Mouse (Mus musculus) heart, embryonic 14.5 days (tissue): ENCODE data around the gene Gm10024. TPM values are rescaled to one million over a fixed set of nuclear protein-coding genes. Genes with fewer than 3 reads are reported as not detected.
"Not testable (repeated sequence)": the region's sequence is repeated elsewhere in the genome, so short reads cannot be mapped to it uniquely, and the experiment has no call there.

Experiments used
- ATAC-seq: fragments of 200-750 bp; cut with Nextera tagmentation; 2 replicates; pipeline ENCODE4 v1.8.0; 2017; ENCODE audit warnings: low read depth, moderate TSS enrichment; ENCODE audit not compliant: insufficient number of reproducible peaks, insufficient read depth, low FRiP score
- H3K27ac ChIP-seq, 2 experiments: fragments of 200-500 bp in 1 of 2; fragments of 300-500 bp in 1 of 2; sonication (generic) in 1 of 2; replicated peaks in 1 of 2; 2 replicates each; pipeline ENCODE4 v1.5.1; 2012 to 2014; ENCODE audit warnings: low read depth in 2 of 2, low read length in 2 of 2, control low read depth in 1 of 2, mild to moderate bottlenecking in 1 of 2, mixed read lengths in 1 of 2; ENCODE audit not compliant: control insufficient read depth in 1 of 2, insufficient read depth in 1 of 2
- H3K27me3 ChIP-seq: fragments of 300-500 bp; sonication (generic); 2 replicates; pipeline ENCODE4 v1.6.1; 2014; ENCODE audit warnings: mild to moderate bottlenecking, low read length, control low read depth; ENCODE audit not compliant: control insufficient read depth, insufficient read depth
- H3K36me3 ChIP-seq: fragments of 300-500 bp; sonication (generic); 2 replicates; pipeline ENCODE4 v1.6.1; 2014; ENCODE audit warnings: mild to moderate bottlenecking, control low read depth, low read length, mixed read lengths; ENCODE audit not compliant: control insufficient read depth, insufficient read depth
- H3K4me1 ChIP-seq, 2 experiments: fragments of 200-500 bp in 1 of 2; fragments of 300-500 bp in 1 of 2; sonication (generic) in 1 of 2; 2 replicates each; pipeline ENCODE4 v1.6.1; 2012 to 2014; ENCODE audit warnings: low read length in 2 of 2, control low read depth in 1 of 2, mixed read lengths in 1 of 2; ENCODE audit not compliant: control insufficient read depth in 2 of 2, insufficient read depth in 2 of 2
- H3K4me2 ChIP-seq: fragments of 300-500 bp; sonication (generic); 2 replicates; pipeline ENCODE4 v1.6.1; 2014; ENCODE audit warnings: mild to moderate bottlenecking, low read length
- H3K4me3 ChIP-seq, 2 experiments: fragments of 200-500 bp in 1 of 2; fragments of 300-500 bp in 1 of 2; sonication (generic) in 1 of 2; 2 replicates each; pipeline ENCODE4 v1.5.1; 2012 to 2014; ENCODE audit warnings: low read length in 2 of 2, mild to moderate bottlenecking in 2 of 2, control low read depth in 1 of 2, low read depth in 1 of 2, moderate library complexity in 1 of 2; ENCODE audit not compliant: control insufficient read depth in 1 of 2, insufficient read depth in 1 of 2
- H3K9ac ChIP-seq: fragments of 300-500 bp; sonication (generic); 2 replicates; pipeline ENCODE4 v1.6.1; 2014; ENCODE audit warnings: mild to moderate bottlenecking, low read length
- H3K9me3 ChIP-seq: fragments of 300-500 bp; sonication (generic); 2 replicates; pipeline ENCODE4 v1.6.1; 2016; ENCODE audit warnings: low read length, control low read depth; ENCODE audit not compliant: control insufficient read depth
- WGBS: fragments of 180-500 bp; shearing (Covaris S2); extraction: QIAGEN DNeasy Blood & Tissue Kit; methylation state at CpG from one replicate; pipeline ENCODE4 v1.1.7; 2014; 5-methylcytosine and 5-hydroxymethylcytosine counted together
- polyA plus RNA-seq: library from polyadenylated mRNA; unstranded; fragments of >200 nt; fragmentation: Nextera tagmentation; extraction: Ambion mirVana; gene quantifications from 2 replicates; pipeline ENCODE4 v1.2.1, GENCODE M21; 2014

Gene Gm10024
- polyA plus RNA-seq = not detected in 2 replicates

DNA sequence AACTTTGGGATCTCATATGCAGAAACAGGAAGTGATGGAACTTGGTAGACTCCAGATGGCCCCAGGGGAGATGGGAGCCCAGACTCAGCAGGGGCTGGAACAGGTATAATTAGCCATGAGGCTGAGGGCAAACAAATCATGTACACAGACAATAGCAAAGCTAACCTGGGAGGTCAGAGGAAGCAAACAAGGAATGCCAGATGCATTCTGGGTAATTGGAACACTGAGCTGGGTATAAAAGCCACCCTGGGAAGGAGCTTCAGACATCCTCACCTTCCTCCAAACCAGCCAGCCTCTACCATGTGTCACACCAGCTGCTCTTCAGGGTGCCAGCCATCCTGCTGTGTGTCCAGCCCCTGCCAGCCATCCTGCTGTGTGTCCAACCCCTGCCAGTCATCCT lies at the start of gene Gm10024:
Gene Gm10024 (plus strand): TSS at position 301 of the 400 bp plus-strand sequence.
- H3K9ac ChIP-seq, H3K9me3 ChIP-seq, H3K27me3 ChIP-seq, H3K4me3 ChIP-seq, ATAC-seq, H3K4me2 ChIP-seq, H3K4me1 ChIP-seq, H3K27ac ChIP-seq, H3K36me3 ChIP-seq: not testable (repeated sequence)

DNA sequence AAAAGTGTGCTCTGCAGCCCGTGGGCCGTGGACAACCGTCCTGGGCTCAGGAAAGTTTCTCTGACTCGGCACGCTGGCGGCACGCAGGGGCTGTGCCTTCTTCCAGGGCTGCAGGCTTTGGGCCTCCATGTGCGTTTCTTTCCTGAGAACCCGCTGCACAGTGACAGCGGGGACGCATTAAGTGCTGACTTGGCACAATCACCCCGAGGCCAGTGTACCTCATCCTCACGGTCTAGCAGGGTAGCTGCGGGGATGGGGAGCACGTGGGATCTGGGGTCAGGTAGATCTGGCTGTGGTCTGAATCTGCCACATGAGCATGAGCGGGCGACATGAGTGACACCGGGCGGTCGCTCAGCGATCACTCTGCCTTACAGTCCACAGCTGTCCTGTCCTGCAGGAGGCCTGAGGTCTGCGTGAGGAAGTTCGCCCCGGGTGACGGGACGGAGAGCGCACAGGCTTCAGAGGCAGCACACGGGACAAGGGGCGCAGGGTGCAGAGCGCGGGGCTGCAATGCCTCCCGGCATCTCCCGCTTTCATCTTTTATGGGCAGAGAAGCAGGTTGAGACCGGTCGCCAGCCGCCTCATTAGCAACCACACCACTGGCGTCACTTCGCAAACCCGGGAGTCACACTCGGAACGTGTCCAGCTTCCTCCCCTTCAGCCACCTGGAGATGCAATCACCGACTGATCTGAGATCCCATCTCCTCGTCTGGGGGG lies 47.1 kb upstream of the Gm10024 start:
- H3K4me1 ChIP-seq = no peaks in the 10 kb centered on the region
- no peak overlapping the region for H3K4me3 ChIP-seq
- H3K4me2 ChIP-seq = peak overlapping the region; percentile 41
- no peak overlapping the region for H3K27ac ChIP-seq
- 0 out of 2 replicates have a peak, but pooled peaks cover 6% of the 10 kb centered on the region for H3K27me3 ChIP-seq
- ATAC-seq = no peak
- no peaks in the 10 kb centered on the region for H3K36me3 ChIP-seq
- no peaks in the 10 kb centered on the region for H3K9me3 ChIP-seq
- H3K9ac ChIP-seq = no peak overlapping the region
- 31% methylated on average over 43 of the region's 43 CpGs for WGBS

DNA sequence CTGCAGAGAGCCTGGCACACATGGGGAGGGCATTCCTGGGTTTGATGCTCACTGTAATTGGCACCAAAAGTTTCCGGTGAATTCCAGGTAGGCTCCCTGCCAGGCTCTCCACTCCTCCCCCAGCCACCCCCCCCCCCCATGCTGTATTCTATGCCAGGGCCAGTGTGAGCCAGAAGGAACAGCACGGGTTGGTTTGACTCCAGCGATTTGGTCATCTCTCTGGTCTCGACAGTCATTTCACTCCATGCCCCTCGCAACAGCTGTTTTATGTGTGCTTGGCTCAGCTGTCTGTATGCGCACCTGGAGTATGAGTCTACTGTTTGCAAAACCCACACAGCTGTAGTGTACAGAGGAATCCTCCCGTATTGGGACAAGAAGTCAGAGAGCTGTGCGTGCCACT lies 44.9 kb upstream of the Gm10024 start:
- no peaks in the 10 kb centered on the region for H3K4me1 ChIP-seq
- no peaks in the 10 kb centered on the region for H3K36me3 ChIP-seq
- no peaks in the 10 kb centered on the region for H3K9me3 ChIP-seq
- H3K27me3 ChIP-seq = 0 out of 2 replicates have a peak, but pooled peaks cover 6% of the 10 kb centered on the region
- H3K27ac ChIP-seq = no peak overlapping the region
- H3K9ac ChIP-seq = no peak overlapping the region
- 78% methylated on average over 8 of the region's 8 CpGs for WGBS
- ATAC-seq = no peak
- no peak overlapping the region for H3K4me3 ChIP-seq
- no peak overlapping the region for H3K4me2 ChIP-seq

DNA sequence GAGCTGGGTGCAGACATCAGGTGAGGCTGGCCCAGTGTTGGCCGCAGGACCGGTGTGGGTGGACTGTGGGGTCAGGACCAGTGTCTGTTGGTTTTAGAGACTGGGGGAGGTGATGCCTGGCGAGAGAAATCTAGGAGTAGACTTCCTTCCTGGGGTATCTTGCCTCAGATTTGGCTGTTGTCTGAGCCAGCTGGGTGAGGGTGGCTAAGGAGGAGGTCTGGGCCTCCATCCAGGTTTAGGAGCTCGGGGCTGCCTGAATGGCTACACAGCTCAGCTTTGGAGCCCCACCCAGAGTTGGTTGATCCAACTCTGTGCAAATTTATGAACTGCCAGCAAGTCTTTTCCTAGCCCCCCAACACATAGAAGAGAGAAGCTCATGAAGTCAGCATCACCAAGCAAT lies 43.9 kb upstream of the Gm10024 start:
- H3K27me3 ChIP-seq = 0 out of 2 replicates have a peak, but pooled peaks cover 6% of the 10 kb centered on the region
- H3K27ac ChIP-seq = no peak overlapping the region
- ATAC-seq = no peak
- no peak overlapping the region for H3K9ac ChIP-seq
- H3K4me3 ChIP-seq = no peak overlapping the region
- H3K36me3 ChIP-seq = no peaks in the 10 kb centered on the region
- 72% methylated on average over 4 of the region's 4 CpGs for WGBS
- H3K4me1 ChIP-seq = no peaks in the 10 kb centered on the region
- H3K4me2 ChIP-seq = no peak overlapping the region
- no peaks in the 10 kb centered on the region for H3K9me3 ChIP-seq

DNA sequence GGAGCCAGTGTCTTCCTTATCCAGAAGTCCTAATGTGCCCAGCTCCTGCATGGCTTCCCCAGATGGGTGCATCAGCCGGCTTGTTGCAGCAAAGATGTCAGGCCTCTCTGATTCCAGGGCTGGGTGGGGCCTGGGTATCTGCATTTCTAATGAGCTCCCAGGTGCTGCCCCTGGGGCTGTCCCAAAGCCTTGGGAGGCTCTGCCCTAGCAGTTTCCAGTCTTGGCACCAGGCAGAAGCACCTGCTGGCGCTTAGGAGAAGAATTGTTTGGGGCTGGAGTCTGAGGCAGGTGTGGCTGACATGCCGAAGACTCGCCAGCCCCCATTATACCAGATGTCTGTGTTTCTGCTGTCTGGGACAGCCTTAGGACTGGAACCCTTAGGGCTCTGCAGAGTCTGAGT lies 40.5 kb upstream of the Gm10024 start:
- Histone ChIP-seq H3K4me1 (no peaks in the 10 kb centered on the region), H3K4me2 (no peak overlapping the region), H3K9me3 (no peaks in the 10 kb centered on the region), H3K27ac (no peak overlapping the region), H3K36me3 (no peaks in the 10 kb centered on the region), H3K27me3 (peaks cover 3% of the 10 kb centered on the region), H3K9ac (no peak overlapping the region), H3K4me3 (no peak overlapping the region)
- WGBS = 78% methylated on average over 4 of the region's 4 CpGs
- ATAC-seq = no peak

DNA sequence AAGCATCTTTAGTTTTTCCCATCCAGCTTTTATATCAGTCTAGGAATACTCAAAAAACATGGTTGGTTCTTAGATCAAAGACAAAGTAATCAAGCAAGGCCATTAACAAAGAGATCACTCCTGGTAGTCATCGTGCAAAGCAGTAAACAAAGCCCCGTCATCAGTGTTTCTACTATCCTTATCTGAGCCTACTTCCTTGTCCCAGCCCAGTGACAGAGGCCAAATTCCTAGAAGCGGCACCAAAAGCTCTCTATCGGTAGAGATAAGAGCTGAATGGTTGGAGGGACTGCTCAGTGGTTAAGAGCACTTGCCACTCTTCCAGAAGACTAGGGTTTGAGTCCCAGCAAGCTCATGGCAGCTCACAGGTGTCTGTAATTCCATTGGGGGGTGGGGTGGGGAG lies 39.7 kb upstream of the Gm10024 start:
- Histone ChIP-seq H3K27ac (no peak overlapping the region), H3K9me3 (no peaks in the 10 kb centered on the region), H3K4me2 (no peak overlapping the region), H3K27me3 (peaks cover 11% of the 10 kb centered on the region), H3K4me1 (no peaks in the 10 kb centered on the region), H3K36me3 (no peaks in the 10 kb centered on the region), H3K9ac (no peak overlapping the region), H3K4me3 (no peak overlapping the region)
- ATAC-seq = no peak
- 9% methylated on average over 4 of the region's 4 CpGs for WGBS

DNA sequence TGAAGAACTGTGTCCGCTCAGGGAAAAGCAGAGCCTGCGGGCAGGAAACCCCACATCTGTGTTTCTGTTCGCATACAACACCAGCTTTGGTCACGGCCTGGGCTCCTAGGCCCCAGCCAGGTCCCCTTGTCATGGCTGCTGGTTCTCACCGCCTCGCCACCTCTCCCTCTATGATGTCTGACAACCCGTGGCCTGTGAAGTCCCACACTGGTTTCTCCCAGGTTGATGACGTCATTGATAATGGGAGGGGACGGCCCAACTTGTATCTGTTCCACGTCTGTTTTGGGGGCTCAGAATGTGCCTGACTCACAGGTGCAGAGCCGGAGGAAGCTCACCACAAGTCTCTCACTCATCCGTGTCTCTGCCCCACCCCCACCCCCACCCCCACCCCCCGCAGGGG lies 37.5 kb upstream of the Gm10024 start:
- Histone ChIP-seq H3K4me3 (no peak overlapping the region), H3K27ac (no peak overlapping the region), H3K9ac (no peak overlapping the region), H3K27me3 (peaks cover 33% of the 10 kb centered on the region), H3K9me3 (no peaks in the 10 kb centered on the region), H3K36me3 (no peaks in the 10 kb centered on the region), H3K4me1 (peaks cover 0 to 5% of the 10 kb centered on the region in 2 experiments; a peak in 2 of 4 replicates), H3K4me2 (no peak overlapping the region)
- WGBS = 51% methylated on average over 13 of the region's 13 CpGs
- ATAC-seq = no peak

DNA sequence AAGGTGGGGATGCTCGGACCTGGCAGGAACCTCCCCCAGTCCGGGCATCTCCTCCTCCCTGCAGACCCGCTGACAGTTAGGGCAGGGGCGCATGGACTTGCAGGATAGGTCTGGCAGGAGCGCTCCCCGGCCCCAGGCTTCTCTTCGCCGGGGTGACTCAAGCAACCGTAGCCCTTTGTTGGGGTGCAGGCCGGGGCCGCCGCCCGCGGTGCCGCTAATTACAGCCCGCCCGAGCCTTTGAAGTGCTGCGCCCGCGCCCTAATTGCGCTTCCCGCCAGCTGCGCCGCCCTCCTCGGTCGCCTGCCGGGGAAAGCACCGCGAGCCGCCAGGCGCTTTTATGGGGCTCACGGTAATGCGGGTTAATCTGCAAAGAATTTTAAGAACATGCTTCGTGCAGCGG lies 33.7 kb upstream of the Gm10024 start:
- no peak for ATAC-seq
- Histone ChIP-seq H3K4me2 (peak overlapping the region; percentile 61), H3K36me3 (no peaks in the 10 kb centered on the region), H3K4me1 (peaks cover 0 to 5% of the 10 kb centered on the region in 2 experiments; a peak in 2 of 4 replicates), H3K27me3 (peaks cover 49% of the 10 kb centered on the region), H3K4me3 (peak overlapping the region; percentile 24 to 28; a peak in 3 of 4 replicates), H3K27ac (no peak overlapping the region), H3K9ac (peak overlapping the region; percentile 34; the same call in 1 of the 2 replicates), H3K9me3 (no peaks in the 10 kb centered on the region)
- WGBS = under 1% methylated on average over 35 of the region's 35 CpGs
